Mouse (Mus musculus): ENCODE measurements around the gene Rad23b.

- TF ChIP-seq CTCF (IDR thresholded peaks at IDR 0.05; ENCODE audit: low read depth) (no peak), EP300 (IDR thresholded peaks at IDR 0.05; ENCODE audit: low read depth) (no peak)
Measured at GRCm38 (mm10) chr4:55351037-55351436, 1.2 kb downstream of the Rad23b start.
